Mouse (Mus musculus) midbrain, embryonic 10.5 days (tissue): Measurements from ENCODE around the gene Tk1. TPM values are rescaled to one million over a fixed set of nuclear protein-coding genes. Genes with fewer than 3 reads are reported as not detected.
"Not testable (repeated sequence)": the region's sequence is repeated elsewhere in the genome, so short reads cannot be mapped to it uniquely, and the experiment has no call there.

Experiments used
- DNase-seq: peaks from one replicate; pipeline ENCODE4 v3.0.0-alpha.2; 2017; ENCODE audit warnings: low spot score
- H3K27ac ChIP-seq: fragments of 300-500 bp; sonication (generic); replicated peaks from 2 replicates; pipeline ENCODE4 v1.5.1; 2016; ENCODE audit warnings: mild to moderate bottlenecking
- H3K27me3 ChIP-seq: fragments of 300-500 bp; sonication (generic); 2 replicates; pipeline ENCODE4 v1.6.1; 2016; ENCODE audit warnings: low read depth, mild to moderate bottlenecking; ENCODE audit not compliant: poor library complexity, severe bottlenecking
- H3K36me3 ChIP-seq: fragments of 300-500 bp; sonication (generic); 2 replicates; pipeline ENCODE4 v1.6.1; 2016; ENCODE audit warnings: mild to moderate bottlenecking, moderate library complexity
- H3K4me1 ChIP-seq: fragments of 300-500 bp; sonication (generic); 2 replicates; pipeline ENCODE4 v1.6.1; 2016
- H3K4me3 ChIP-seq: fragments of 300-500 bp; sonication (generic); 2 replicates; pipeline ENCODE4 v1.5.1; 2016; ENCODE audit warnings: mild to moderate bottlenecking, moderate library complexity
- H3K9me3 ChIP-seq: fragments of 300-500 bp; sonication (generic); replicated peaks from 2 replicates; pipeline ENCODE4 v1.6.1; 2016; ENCODE audit warnings: mild to moderate bottlenecking
- WGBS: fragments of 180-500 bp; shearing (Covaris S2); methylation state at CpG from one replicate; pipeline ENCODE4 v1.1.7; 2016; 5-methylcytosine and 5-hydroxymethylcytosine counted together
- polyA plus RNA-seq: library from polyadenylated mRNA; unstranded; fragments of >200 nt; fragmentation: Nextera tagmentation; extraction: Ambion mirVana; gene quantifications from 2 replicates; pipeline ENCODE4 v1.2.1, GENCODE M21; 2016

Gene Tk1
- polyA plus RNA-seq, 1 experiment from 2014 or later: 137 TPM

GRCm38 (mm10) chr11:117843434-117843833, 17.5 kb upstream of the Tk1 start:
- WGBS: 91% methylated on average over 2 of the region's 2 CpGs

GRCm38 (mm10) chr11:117840910-117841309, 15.0 kb upstream of the Tk1 start:
- H3K4me3 ChIP-seq: no peak overlapping the region
- no peaks in the 10 kb centered on the region for H3K9me3 ChIP-seq
- WGBS: 67% methylated on average over 1 of the region's 1 CpGs
- peaks cover 4% of the 10 kb centered on the region; the same call in 1 of the 2 replicates for H3K4me1 ChIP-seq
- DNase-seq: no peak
- H3K36me3 ChIP-seq: no peaks in the 10 kb centered on the region
- H3K27ac ChIP-seq: no peak overlapping the region
- H3K27me3 ChIP-seq: no peaks in the 10 kb centered on the region

More at GRCm38 (mm10) chr11:117843434-117843833, 17.5 kb upstream of the Tk1 start:
- H3K27ac ChIP-seq: no peak overlapping the region
- H3K4me3 ChIP-seq: no peak overlapping the region
- H3K4me1 ChIP-seq: peaks cover 9% of the 10 kb centered on the region
- no peak for DNase-seq
- H3K9me3 ChIP-seq: no peaks in the 10 kb centered on the region
- no peaks in the 10 kb centered on the region for H3K27me3 ChIP-seq
- H3K36me3 ChIP-seq: no peaks in the 10 kb centered on the region

GRCm38 (mm10) chr11:117839021-117839420, 13.1 kb upstream of the Tk1 start:
- Histone ChIP-seq H3K4me3 (no peak overlapping the region), H3K27ac (no peak overlapping the region), H3K27me3 (no peaks in the 10 kb centered on the region), H3K9me3 (no peaks in the 10 kb centered on the region), H3K36me3 (no peaks in the 10 kb centered on the region), H3K4me1 (peaks cover 4% of the 10 kb centered on the region; the same call in 1 of the 2 replicates)
- no peak for DNase-seq
- 86% methylated on average over 1 of the region's 1 CpGs for WGBS

GRCm38 (mm10) chr11:117838572-117838971, 12.7 kb upstream of the Tk1 start:
- H3K27ac ChIP-seq: no peak overlapping the region
- WGBS: 78% methylated on average over 2 of the region's 2 CpGs
- no peaks in the 10 kb centered on the region for H3K36me3 ChIP-seq
- H3K4me1 ChIP-seq: peaks cover 4% of the 10 kb centered on the region; the same call in 1 of the 2 replicates
- DNase-seq: no peak
- H3K9me3 ChIP-seq: no peaks in the 10 kb centered on the region
- H3K27me3 ChIP-seq: no peaks in the 10 kb centered on the region
- H3K4me3 ChIP-seq: no peak overlapping the region

- peaks cover 17% of the 10 kb centered on the region for H3K4me1 ChIP-seq
- no peaks in the 10 kb centered on the region for H3K36me3 ChIP-seq
- H3K27ac ChIP-seq: no peak overlapping the region
- H3K9me3 ChIP-seq: no peaks in the 10 kb centered on the region
- peak overlapping the region; percentile 26; the same call in 1 of the 2 replicates for H3K4me3 ChIP-seq
- H3K27me3 ChIP-seq: no peaks in the 10 kb centered on the region
- 29% methylated on average over 13 of the region's 13 CpGs for WGBS
- no peak for DNase-seq
These were observed 10.4 kb upstream of the Tk1 start for GRCm38 (mm10) chr11:117836306-117836705.

GRCm38 (mm10) chr11:117834086-117834485, 8.2 kb upstream of the Tk1 start:
- H3K4me3 ChIP-seq: no peak overlapping the region
- DNase-seq: no peak
- H3K36me3 ChIP-seq: no peaks in the 10 kb centered on the region
- H3K27ac ChIP-seq: no peak overlapping the region
- H3K4me1 ChIP-seq: peaks cover 20% of the 10 kb centered on the region
- 97% methylated on average over 8 of the region's 8 CpGs for WGBS
- no peaks in the 10 kb centered on the region for H3K27me3 ChIP-seq
- H3K9me3 ChIP-seq: no peaks in the 10 kb centered on the region

GRCm38 (mm10) chr11:117833509-117833908, 7.6 kb upstream of the Tk1 start:
- not testable (repeated sequence) for H3K4me3 ChIP-seq

GRCm38 (mm10) chr11:117832086-117832969, 6.4 kb upstream of the Tk1 start:
- H3K36me3 ChIP-seq: no peaks in the 10 kb centered on the region
- H3K27ac ChIP-seq: peak overlapping the region; percentile 72
- H3K27me3 ChIP-seq: no peaks in the 10 kb centered on the region
- no peaks in the 10 kb centered on the region for H3K9me3 ChIP-seq
- peaks cover 32% of the 10 kb centered on the region for H3K4me1 ChIP-seq
- WGBS: 16% methylated on average over 28 of the region's 28 CpGs
- peak; percentile 86 for DNase-seq
- peak overlapping the region; percentile 54 for H3K4me3 ChIP-seq

More at GRCm38 (mm10) chr11:117833509-117833908, 7.6 kb upstream of the Tk1 start:
- not testable (repeated sequence) for H3K36me3 ChIP-seq, H3K27me3 ChIP-seq, DNase-seq, H3K9me3 ChIP-seq, H3K27ac ChIP-seq
- 77% methylated on average over 6 of the region's 6 CpGs for WGBS
- H3K4me1 ChIP-seq: peaks cover 25% of the 10 kb centered on the region

- Histone ChIP-seq H3K4me3 (no peak overlapping the region), H3K36me3 (no peaks in the 10 kb centered on the region), H3K4me1 (peaks cover 47% of the 10 kb centered on the region), H3K27me3 (no peaks in the 10 kb centered on the region), H3K9me3 (no peaks in the 10 kb centered on the region), H3K27ac (no peak overlapping the region)
- DNase-seq: no peak
- 87% methylated on average over 9 of the region's 9 CpGs for WGBS
These were observed 4.5 kb upstream of the Tk1 start for GRCm38 (mm10) chr11:117830401-117830800.

- no peak for DNase-seq
- H3K4me3 ChIP-seq: no peak overlapping the region
- WGBS: 85% methylated on average over 2 of the region's 2 CpGs
- H3K36me3 ChIP-seq: no peaks in the 10 kb centered on the region
- no peaks in the 10 kb centered on the region for H3K27me3 ChIP-seq
- no peaks in the 10 kb centered on the region for H3K9me3 ChIP-seq
- no peak overlapping the region for H3K27ac ChIP-seq
- peaks cover 53% of the 10 kb centered on the region for H3K4me1 ChIP-seq
These were observed 3.9 kb upstream of the Tk1 start for GRCm38 (mm10) chr11:117829671-117830215.

GRCm38 (mm10) chr11:117828888-117829604, 3.2 kb upstream of the Tk1 start:
- H3K4me1 ChIP-seq: peaks cover 60% of the 10 kb centered on the region
- H3K36me3 ChIP-seq: peaks cover 2% of the 10 kb centered on the region
- H3K27ac ChIP-seq: peak overlapping the region; percentile 35; the same call in 1 of the 2 replicates

GRCm38 (mm10) chr11:117828149-117828887, 2.4 kb upstream of the Tk1 start:
- H3K4me3 ChIP-seq: no peak overlapping the region
- DNase-seq: no peak
- peaks cover 10% of the 10 kb centered on the region for H3K36me3 ChIP-seq
- WGBS: 90% methylated on average over 18 of the region's 18 CpGs
- H3K27ac ChIP-seq: 0 out of 2 replicates have a peak overlapping the region, but pooled peaks have one; percentile 35
- no peaks in the 10 kb centered on the region for H3K9me3 ChIP-seq
- no peaks in the 10 kb centered on the region for H3K27me3 ChIP-seq
- H3K4me1 ChIP-seq: peaks cover 66% of the 10 kb centered on the region

More at GRCm38 (mm10) chr11:117828888-117829604, 3.2 kb upstream of the Tk1 start:
- 59% methylated on average over 9 of the region's 9 CpGs for WGBS
- H3K4me3 ChIP-seq: no peak overlapping the region
- no peak for DNase-seq
- no peaks in the 10 kb centered on the region for H3K27me3 ChIP-seq
- no peaks in the 10 kb centered on the region for H3K9me3 ChIP-seq
